Mouse (Mus musculus) frontal cortex, postnatal 14 days (tissue): Measurements from ENCODE around the gene Dbn1.

Experiments used
- DNase-seq, 2 experiments: peaks; one replicate each; pipeline ENCODE4 v3.0.0; 2022; ENCODE audit warnings: low spot score in 2 of 2

Gene Dbn1

DNA sequence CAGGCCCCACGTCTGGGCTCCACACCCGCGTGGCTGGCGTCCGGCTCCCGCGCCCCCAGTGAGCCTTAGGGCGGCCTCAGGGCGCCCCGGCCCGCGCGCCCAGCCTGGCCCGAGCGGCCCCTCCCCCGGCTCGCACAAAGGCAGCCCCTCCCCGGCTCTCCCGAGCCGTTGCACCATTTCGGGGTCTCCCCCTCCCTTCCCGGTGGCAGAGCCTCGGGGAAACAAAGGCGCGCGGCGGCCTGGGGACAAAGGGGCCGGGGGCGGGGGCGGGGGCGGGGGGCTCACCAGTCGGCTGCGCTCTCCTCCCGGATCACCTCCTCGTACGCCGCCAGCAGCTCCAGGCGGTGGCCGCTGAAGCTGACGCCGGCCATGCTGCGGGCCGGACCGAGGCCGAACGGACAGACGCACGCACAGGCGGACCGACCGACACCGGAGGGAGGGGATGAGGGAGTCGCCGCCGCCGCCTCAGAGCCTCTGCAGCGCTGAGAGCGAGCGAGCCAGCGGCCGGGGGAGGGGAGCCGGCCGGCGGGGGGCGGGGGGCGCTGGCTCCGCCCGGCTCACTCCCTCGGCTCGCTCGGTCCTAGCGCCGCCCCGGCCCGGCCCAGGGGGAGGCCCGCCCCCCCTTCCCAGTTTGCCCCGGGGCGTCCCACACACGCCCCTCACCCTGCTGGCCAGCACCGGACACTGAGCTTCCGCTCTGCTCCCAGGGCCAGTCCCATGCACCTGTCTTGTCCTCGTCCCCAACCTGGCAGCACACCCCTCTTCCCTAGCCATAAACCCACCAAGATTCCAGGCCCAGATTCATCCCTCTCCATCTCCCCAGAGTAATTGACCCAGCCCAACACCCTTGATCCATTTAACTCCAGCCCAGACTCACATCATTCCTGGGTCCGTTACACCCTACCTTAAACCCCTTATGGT, at the start of gene Dbn1:
Gene Dbn1, minus strand, starts transcription at position 534 of the 921 bp plus-strand sequence.
- no peak for DNase-seq

DNA sequence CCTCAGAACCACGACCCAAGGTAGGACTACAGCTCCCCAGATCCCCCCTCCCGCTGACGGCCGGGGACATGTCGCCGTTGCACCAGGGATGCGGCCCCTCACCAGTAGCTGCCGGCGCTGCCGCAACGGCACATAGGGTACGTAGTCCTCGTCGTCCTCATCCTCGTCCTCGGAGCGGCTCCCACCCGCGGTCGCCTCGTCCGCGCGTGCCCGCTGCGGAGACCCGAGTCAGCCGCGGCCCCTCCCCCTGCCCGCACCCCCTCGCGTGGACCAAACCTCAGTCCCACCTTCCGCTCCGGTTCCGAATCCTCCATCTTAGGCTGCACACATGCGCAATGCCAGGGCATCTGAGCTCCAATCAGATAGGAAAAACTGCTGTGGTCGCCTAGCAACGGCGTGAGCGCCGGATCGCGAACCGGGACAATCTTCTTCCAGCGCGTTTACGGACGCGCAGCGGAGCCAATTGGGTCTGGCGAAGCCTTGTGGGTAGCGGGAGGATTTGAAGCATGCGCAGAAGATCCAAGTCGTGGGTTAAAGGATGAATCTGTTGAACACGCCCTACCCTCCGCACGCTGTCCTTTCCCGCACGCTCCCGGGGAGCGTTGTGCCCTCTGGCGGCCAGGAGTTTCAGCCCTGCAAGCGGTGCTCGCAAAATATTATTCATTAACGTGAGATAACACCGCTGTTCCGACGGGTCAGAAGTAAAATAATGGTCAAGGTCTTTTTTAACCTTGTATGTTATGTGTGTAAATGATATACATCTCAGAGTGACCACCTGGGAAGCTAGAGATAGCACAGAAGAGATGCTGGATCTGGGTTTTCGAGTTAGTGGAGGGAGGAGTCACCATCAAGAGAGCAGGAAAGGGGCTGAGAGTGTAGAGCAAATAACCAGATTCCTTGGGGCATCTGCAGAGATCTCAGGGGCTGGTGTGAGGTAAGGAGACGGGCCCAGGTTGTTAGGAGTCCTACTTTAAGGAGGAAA, 48.6 kb upstream of the Dbn1 start, which contains the start of gene Ddx41:
Gene Ddx41, minus strand, starts transcription at position 465 of the 982 bp plus-strand sequence.
- DNase-seq = peak; percentile 100

DNA sequence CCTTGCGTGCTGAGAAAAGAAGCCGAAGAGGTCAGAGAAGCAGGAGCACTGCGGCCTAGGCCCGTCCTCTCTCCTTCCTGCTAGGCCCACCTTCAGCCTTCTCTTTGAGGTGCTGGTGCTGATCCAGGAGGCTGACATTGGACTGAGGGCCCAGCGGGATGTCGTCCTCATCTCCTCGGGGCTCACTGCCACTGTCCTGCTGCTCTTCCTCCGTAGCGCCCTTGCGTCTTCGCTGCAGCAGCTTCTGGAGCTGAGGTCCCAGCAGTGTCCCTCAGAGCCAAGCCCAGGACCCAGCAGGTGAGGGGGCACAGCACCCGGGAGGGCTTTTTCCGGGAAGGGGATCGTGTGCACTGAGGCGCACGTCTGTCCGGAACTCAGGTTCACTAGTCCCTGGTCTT, 47.9 kb upstream of the Dbn1 start:
- DNase-seq = no peak

DNA sequence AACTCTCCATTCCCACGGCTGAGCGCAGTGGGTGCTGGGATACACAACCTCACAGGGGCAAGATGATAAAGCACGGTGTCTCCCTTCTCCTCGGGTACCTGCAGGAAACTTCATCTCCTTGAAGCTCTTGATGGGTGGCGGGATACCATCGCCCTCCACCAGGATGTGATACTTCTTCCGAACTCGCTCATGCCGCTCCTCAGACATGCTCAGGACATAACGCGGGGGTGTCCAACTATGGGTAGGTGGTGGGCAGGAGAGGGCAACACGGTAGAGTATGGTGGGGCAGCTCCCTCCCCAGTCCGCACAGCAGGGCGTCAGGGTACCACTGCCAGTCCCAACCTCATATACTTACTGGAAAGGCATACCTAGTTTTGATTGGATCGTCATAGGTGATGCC, 47.3 kb upstream of the Dbn1 start:
- no peak for DNase-seq

DNA sequence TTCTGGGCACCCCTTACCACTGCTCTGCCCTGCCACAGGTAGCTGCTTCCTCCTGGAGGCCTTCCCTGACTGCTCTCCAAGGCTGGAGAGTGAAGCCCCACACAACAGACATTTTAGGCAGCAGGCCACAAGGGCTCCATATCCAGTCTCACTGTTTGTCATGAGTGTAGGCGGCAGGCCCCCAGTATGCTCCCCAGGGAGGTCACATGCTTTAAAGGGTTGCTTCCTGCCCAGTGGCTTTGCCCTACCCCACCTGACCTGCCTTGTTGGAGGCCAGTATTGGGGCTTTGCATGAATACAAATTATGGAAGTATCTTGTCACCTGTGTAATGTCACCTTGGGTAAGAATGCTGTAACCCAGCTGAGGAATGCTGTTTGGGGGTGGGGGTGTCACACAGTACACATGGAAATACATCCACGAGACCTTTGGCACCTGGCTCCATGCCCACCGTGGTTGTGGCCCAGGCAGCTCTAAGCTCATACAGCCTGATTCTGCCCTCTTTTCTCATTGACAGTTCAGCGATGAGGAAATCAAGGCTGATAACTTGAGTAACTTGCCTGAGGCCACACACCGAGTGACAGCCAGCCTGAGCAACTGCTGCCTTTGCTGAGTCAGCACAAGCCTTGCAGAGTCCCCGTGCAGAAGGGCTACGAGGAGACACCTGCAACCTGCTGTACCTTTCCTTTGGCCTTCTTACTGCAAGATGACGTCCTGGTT, 41.4 kb upstream of the Dbn1 start, which contains the start of gene Dok3:
Gene Dok3, minus strand, starts transcription at position 99 of the 718 bp plus-strand sequence.
- DNase-seq = no peak

DNA sequence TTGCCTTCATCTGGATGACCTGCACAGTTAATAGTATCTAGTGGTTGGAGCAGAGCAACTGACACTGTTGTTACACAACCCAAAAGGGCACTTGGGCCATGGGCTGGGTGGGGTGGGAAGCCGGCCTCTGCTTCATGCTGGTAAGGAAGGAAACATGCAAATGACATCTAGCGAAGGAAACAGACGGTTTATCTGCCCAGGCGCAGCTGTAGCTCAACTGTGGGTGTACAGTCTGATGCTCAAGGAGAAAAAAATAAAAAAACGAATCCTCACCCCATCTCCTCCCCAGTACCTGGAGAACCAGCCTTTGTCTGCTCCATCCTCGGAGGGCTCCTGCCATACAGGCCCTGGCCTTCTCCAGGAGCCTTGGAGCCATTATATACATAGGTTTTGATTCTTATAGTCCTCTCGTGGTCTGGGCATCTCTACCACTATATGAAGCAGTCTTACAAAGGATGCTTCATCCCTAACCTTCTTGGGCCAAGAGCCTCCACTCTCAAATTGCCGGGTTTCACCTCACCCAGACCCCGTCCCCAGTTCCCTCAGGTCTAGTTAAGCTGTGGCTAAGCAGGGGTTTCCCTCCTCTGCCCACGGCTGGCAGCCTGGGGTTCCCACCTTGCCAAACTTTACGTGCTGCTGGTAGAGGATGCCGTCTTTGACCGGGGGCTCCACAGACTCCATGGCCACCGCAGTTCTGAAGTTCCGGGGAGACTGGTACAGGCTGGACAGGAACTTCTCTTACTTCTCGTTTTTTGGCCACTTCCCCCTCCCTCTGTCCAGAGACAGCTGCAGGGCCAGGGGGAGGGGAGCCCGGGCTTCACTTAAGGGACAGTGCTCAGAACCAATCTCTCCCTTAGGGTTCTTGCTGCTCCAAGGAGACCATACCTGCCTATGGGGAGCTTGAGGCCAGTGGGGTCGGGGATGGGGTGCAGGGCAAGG, 40.2 kb upstream of the Dbn1 start:
- DNase-seq = no peak

DNA sequence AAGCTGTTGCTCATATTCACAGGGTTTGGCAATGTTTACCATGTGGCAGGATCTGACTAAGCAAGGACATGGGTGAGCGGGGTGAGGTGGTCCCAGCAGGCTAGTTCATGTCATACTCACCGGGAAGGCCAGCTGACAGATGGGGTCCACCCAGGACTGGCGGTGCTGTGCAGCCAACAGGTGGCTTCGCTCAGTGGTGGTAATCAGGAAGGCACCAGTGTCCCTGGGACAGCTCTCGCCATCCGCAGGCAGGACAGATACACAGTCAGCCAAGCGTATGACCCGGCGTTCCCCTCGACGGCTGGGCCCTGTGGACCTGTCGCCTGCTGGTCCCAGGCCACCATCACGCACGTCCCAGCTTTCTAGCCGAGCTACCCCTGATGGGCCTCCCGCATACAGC, 39.3 kb upstream of the Dbn1 start:
- no peak for DNase-seq

DNA sequence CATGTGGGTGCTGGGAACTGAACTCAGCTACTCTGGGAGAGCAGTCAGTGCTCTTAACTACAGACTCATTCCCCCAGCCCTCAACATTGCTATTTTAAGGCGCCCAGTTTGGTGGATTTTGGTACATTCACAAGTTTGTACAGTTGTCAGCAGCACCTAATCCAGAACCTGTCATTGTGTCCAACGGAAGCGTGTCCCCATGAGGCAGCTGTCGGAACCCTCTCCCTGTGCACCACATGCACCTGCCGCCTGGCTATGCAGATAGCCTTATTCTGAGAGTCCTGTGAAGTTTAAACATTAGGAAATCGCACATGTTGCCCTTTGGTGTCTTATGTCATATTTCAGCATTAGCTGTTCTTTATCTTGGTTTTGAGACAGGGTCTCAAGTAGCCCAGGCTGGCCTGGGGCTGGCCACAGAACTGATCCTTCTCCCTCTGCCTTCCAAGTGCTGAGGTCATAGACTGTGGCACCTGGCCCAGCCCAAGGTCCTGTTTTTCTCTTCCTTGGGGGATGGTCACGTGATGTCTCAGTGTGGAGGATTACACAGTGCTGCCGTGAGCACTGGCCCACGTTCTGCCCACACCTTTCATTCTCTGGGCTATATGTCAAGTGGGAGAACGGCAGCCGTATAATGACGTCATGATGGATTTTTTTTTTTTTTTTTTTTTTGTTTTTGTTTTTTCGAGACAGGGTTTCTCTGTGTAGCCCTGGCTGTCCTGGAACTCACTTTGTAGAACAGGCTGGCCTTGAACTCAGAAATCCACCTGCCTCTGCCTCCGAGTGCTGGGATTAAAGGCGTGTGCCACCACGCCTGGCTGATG, 38.0 kb upstream of the Dbn1 start:
- no peak for DNase-seq

DNA sequence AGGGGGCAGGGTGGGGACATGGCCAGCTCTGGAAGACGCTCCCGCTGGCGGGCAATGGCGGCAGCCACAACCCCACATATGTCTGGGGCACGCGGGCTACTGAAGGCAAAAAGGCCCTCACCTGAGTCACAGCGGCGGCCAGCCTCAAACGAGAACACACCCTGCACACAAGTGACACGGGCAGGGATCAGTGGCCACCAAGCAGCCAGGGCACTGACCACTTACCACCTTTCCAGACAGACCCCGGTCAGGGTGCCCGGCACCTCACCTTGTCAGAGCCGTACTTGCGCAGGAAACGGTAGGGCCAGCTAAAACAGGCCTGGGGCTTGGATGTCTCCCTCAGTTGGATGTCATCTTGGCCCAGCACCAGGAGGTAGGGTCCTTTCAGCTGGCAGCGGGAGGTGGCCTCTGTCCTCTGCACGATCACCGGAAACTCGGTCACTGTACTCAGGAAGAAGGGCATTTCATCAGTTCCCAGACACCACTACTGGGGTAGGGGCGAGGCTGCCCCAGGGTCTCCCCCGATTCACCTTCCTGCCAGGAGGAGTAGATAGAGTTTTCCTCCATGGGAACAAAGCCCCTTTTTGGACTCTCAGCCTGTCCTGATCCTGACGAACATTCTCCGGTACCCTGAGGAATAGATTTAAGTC, 36.2 kb upstream of the Dbn1 start:
- no peak for DNase-seq

DNA sequence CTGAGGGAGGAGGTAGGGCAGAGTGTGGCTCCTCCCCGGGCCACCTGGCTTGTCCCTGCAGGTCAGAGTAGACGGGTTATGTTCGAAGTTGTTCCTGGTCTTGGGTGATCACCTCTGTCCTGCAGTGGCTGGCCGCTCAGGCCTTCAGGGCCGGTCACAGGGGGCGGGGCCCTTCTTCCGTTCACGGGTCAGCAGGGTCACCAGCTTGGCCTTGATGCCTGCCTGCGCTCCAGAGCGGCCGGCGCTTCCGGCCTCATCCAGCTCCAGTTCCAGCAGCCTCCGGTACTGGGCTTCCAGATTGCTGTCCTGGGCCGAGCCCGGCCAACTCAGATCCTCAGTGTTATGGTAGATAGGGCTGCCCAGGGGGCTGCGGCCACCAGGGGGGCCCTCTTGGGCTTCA, 35.4 kb upstream of the Dbn1 start:
- DNase-seq = no peak

DNA sequence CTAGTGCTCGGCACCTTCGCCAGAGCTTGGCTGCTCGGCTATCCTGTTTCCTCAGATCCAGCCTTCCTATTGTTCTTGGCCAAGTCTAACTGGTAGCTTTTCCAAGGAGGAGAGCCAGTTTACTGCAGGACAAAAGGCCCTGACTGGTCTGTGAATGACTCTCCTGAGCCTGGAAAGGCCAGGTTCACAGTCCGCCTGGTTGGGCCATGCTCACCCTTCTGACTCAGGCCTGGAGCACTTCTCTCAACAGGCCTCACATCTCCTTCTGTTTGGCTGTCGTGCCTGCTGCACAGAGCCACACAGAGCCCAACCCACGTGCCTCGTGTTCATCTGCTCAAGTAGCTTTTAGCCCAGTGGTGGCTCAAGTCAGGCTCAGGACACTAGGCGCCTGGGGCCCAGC, 34.8 kb upstream of the Dbn1 start:
- DNase-seq = no peak

DNA sequence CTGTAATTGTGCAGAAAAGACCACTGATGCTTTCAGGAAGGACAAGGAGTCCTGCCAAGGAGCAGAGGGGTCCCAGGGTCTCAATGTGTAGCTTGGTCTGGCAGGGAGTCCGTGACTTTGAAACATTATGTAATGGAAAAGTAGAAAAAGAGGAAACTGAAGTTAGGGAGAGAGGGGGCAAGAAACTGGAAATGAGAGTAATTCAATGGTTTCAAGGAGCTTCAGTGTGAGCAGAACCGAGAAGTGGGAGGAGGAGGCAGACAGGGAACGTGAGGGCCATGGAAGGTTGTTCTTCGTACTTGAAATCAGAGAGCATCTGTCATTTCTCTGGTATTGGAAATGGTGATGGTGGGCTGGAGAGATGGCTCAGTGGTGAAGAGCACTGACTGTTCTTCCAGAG, 31.7 kb upstream of the Dbn1 start:
- DNase-seq = no peak

DNA sequence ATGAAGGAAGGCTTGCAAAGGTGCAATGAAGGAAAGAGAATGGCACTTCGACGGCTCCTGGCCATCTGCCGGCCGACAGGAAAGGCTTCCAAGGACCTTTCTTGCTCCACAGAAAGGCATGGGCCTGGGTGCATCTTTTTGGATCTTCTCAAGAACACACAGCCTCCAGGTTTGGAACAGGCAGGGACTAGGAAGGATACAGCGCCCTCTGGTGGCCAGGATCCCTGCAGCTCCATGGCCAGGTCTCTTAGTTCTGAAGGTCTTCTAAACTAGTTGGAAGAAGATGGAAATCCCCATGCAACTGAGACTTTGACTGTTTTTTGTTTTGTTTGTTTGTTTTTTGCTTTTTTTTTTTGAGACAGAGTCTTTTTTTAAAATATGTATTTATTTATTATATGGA, 29.0 kb upstream of the Dbn1 start:
- peak; percentile 69 to 89 for DNase-seq

DNA sequence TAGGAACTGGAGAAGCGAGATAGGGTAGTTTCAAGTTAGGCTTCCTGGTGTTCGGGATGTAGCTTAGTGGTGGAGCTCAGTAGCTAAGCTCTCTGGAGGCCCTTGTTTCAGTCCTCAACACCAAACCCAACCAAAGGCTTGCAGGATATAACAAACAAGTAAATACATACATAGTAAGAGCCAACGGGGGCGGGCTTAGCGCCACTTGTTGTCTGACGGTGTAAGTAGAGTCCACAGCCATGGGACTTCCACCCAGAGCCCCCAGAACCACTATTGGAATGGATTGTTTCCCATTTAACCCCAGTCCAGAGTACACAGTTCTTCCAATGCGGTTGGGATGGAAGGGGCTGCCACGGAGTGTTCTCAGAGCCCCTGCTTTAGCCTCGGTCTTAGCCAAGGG, 25.9 kb upstream of the Dbn1 start:
- no peak for DNase-seq

DNA sequence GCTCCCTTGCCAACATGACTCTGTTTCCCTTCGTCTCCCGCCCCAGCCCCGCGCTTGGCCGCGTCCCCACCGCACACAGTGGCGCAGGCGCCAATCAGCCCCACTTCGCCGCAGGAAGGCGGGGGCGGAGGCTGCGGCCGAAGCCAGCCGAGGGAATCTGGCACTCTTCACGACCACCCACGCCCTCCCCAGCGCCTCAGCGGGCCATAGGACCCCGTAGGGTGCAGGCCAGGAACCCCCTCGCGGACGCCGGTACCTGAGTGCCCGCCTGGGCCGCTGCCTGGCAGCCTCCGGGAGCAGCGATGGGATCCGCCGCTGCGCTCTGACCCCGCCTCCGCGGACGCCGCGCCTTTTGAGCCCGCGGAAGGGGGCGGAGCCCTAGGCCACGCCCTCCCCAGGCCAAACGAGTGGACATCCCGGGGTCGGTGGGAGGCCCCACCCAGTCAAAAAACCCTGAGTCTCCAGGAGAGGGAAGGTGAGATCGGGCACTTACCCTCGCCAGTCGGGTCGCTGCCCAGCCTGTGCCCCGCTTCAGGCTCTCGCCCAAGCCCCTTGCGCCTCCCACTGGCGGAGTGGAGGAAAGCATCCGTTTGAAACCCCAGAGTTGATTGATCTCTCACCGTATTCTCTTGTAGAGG, 25.3 kb upstream of the Dbn1 start, which contains the start of gene Pdlim7:
Gene Pdlim7, minus strand, starts transcription at position 566 of the 638 bp plus-strand sequence.
- peak; percentile 73 to 77 for DNase-seq

DNA sequence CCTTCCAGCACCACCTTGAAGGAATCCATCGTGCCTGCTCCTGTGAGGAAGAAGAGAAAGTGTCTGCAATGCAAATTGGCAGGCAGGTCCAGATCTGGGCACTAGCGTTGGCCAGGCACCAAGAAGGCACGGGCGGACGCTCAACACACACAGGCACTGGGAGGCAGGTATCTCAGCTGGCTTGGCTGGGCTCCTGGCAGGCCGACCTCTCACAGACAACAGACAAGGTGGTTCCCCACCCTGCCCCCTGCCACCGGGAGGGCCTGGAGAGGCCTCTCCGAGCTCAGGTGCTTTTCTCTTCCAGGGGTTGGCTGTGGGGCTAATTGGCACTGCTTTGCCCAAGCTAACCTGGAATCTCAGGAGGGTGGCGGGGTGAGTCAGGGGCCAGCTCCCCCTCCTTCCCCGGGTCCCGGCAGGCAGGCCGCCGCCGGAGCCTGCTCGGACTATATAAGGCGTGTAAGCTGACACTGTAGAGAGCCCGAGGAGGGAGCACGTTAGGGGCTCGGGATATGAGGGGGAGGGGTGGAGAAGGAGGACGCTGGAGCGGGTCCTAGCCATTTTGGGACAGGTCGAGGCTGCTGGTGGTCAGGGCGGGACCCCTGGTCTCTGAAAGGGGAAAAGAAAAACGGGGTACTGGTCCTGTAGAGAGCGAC, 24.6 kb upstream of the Dbn1 start:
- no peak for DNase-seq

DNA sequence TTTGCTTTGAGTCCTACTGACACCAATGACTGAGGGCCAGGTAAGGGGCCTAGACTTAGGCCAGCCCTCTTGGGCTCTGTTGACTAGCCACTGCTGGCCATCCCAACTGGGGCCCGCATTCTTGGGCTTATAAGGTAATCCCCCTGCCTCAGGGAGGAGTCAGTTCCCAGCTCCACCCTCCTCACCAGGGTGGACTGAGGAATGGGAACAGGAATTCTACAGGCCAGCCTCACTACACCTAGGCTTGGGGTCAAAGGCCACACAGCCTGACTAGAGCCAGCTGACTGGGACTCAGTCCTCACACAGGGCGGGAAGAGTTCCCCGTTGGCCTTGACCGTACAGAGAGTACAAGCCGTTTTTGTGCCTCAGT, 23.6 kb upstream of the Dbn1 start:
- DNase-seq = no peak
